Mouse (Mus musculus): ENCODE measurements around the gene Npy1r.

The Npy1r gene

DNA sequence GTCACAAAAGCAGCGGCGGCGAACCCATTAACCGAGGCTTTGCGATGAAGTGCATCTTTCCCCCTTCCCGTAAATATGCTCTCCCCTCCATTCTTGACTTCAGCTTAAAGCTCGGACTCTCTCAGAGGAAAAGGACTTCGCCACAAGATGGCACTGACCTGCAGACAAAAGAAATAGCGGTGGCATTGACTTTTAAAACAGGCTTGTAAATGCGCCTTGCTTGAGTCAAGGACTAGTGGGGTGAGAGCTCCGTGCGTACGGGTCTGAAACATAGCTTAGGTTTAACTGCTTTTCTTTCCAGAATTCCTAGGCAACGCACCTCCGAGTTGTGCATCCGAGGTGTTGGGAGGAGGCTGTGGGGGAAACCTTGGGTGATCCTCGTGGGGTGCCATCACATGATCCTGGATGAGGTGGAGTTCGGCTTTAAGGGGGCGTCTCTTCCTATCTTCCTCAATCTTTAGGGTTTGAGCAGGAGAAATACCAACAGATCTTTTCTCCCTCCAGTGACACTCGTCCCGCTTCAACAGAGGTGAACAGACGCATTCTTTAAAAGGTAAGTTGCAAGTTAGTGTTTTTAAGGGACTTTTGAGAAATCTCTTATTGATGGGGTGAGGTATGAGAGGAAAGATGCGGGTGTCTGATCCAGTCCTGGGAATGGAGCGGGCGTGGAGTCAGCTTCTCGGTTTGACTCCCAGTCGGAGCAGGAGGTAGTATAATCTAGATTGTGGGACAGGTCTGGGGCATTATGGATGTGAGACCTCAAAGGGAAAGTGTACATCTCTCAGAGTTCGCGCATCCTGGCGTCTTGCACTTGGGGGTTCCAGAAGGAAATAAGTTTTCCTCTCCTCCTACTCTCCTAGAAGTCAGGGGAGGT is at the start of gene Npy1r:
Npy1r (plus strand) TSS at position 223 of the 874 bp plus-strand sequence.
- peak; percentile 81 for DNase-seq (ENCODE audit: low spot score)

DNA sequence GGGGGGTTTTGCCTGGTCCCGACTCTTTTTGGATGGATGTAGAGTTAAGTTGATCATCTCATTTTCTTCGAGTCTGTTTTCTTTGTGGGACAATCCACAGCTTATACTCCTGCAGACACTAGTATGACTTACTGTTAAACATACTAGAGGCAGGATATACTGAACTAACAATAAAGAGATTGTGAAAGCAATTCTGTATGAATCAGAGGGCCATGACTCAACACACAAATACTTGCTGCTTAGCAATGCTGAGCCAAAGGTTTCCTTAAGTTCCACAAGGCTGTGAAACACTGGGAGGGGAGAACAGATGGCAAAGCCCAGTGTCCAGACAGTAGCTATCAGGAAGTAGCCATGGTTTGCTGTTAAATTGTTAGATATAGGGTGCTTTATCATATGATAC is 15.7 kb upstream of the Npy1r start:
- no peak for DNase-seq (ENCODE audit: low spot score)

DNA sequence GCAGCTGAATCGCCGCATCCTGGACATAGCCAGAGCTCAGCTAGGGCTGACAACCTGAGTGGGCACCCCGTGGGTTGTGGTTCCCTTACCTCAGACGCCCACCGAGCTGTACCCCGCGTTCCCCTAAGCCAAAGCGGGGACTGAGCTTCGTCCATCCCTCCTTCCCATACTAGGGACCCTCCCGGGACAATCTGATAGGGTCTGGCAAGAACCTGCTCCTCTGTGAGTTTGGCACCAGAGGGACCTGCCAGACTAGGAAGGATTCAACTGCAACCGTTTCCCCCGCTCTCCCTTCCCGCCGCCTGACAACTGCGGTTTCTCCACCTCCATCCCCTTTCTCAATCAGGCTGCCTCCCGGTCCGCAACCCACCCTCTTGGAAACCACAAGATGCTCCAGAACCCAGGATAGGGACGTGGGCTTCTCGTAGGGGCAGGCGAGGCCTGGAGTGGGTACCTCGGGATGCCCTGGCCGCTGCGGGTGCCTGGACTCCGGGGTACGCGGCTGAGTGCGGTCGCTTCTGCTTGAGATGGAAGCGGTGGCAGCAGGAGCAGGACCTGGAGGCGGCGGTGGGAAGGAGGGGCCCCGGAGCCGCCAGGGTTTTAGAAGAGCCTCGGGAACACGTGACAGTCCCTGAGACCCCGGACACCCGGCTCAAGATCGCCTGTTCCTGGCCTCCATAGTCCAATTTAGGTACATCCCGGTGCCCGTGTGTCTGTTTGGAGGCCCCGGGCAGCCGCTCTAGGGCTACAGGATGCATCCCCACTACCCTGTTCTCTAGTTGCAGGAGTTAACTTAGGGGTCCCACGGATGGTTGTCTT is 9.3 kb upstream of the Npy1r start, which contains the start of gene Npy5r:
Npy5r (minus strand) TSS at position 618 of the 819 bp plus-strand sequence.
- DNase-seq (ENCODE audit: low spot score) = no peak

DNA sequence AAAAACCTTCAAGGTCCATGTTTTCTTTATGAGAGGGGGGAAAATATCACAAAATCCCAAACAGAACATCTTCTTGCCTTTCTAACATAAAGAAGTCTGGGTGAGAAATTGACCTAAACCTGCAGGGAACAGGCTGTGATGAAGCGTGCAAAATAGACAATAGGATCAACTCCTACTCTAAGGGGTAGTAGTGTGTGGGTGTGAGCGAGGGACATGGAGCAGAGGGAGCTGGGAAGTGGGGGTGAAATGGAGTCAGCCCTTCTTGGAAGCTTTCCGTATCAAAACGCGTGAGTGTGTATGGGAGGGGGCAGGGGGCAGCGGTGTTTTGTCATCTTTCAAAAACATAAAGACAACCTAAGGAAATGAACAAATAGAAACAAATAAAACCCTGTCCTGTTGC is 8.6 kb upstream of the Npy1r start:
- DNase-seq (ENCODE audit: low spot score) = no peak

DNA sequence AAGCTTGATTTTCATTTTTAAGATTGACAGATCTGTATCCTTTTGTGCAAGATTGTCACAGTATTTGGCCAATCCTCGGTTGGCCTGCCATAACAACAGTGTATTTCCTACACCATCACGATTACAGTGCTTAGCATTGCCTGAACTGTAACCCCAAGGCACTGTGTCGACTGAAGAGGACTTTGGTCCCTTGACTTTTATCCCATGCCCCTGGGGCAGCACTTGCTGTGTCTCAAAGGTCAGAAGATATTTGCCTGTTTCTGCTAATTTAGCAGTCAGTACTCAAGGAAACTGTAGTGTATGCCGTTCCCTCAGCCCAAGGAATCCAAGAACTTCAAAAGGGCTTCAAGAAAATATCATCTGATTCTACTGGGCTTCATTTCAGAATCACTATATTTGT is 8.2 kb upstream of the Npy1r start:
- DNase-seq (ENCODE audit: low spot score) = no peak

DNA sequence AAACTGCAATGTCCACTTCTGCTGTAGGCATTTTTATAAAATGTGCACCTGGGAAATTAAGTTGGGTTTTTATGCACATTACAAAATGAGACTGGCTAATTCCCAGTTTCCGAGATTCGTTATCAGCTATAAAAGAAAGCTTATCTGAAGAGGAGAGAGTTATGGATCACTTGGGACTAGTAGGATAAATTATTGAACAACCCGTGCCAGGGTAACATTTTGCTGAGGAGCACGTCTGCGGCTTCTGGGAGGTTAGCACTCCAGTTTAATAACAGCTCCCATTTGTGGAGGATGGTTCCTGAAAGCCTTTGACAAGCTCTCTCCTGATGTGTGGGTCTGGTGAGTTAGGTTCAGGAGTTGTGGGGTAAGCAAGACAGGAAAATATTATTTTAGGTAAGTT is 6.6 kb upstream of the Npy1r start:
- DNase-seq (ENCODE audit: low spot score) = no peak

DNA sequence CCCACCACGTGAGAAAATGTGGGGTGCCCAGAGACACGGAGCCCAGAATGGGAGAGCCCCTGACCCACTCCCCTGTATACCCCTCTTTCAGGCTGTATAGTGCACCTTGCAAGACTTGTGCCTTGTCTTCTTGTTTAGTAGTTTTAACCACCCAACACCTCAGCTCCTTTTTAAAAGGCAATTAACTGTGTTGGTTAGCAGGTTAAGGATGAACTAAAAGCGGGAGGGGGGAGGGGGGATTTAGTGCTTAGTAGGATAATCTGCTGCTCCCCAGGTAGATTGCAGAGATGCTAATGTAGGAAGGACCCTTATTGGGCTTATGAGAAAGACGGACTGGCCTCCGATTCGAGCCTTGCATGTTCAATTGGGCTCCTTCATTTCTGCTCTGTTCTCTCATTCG is 1.0 kb downstream of the Npy1r start:
- no peak for DNase-seq (ENCODE audit: low spot score)

DNA sequence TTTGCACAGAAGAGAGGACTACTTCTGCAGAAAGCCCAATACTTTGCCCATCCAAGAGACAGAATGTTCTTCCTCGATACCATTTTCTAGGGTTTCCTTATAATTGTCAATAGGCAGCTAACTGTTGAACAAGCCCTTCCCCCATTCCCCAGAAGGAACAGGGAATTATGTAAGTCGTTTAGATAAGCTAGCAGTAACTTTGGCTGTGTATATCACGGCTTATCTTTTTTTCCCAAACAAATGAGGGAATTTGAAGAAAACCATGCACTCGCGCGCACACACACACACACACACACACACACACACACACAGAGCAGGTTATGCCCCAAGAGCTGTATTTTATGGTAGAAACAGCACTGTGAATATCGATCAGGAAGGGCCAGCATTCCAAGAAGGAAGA is 1.8 kb downstream of the Npy1r start:
- no peak for DNase-seq (ENCODE audit: low spot score)

DNA sequence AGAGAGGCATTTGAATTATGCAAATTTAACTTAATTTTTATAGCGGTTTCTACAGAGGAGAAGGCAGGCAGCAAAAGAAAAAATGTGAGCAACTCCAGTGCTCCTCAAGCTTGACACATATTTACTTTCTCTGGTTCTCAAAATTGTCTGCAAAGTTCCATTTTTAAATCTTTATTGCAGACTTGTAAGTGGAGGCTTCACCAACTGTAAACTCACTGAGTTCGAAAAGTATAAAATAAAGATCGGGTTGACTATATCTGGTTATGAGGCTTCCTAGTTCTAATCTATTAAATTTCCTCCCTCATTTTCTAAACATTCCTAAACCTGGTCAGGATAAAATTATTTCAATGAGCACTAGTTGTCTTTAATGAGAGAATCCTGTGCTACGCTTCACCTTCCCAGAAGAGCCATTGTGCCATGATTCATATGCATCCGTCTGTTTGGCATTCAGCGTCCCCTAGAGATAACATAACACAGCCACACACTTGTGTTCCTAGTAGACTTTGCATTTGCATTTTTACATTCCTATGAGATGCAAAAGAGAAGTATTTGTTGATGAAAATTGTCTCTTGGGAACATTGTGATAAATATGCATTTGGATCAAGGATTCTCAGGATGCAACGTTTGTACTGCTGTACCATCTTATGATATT is 17.5 kb downstream of the Npy1r start:
- no peak for DNase-seq (ENCODE audit: low spot score)

DNA sequence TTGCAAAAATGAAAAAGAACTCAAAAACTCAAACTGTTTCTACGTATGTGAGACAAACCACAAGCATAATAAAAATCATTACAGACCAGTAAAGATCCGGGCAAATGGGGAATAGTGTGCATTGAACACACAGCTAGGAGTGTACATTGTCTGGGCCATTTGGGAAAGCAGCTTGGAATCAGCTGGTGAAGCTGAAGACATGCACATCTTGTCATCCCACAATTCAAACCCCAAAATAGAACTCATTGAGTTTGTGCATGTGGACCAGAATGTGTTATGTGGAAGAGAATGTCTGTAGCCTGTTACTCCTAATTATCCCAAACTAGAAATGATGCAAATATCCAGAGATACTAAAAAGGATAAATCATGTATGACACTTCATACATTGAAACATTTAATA is 25.8 kb downstream of the Npy1r start:
- DNase-seq (ENCODE audit: low spot score) = no peak

DNA sequence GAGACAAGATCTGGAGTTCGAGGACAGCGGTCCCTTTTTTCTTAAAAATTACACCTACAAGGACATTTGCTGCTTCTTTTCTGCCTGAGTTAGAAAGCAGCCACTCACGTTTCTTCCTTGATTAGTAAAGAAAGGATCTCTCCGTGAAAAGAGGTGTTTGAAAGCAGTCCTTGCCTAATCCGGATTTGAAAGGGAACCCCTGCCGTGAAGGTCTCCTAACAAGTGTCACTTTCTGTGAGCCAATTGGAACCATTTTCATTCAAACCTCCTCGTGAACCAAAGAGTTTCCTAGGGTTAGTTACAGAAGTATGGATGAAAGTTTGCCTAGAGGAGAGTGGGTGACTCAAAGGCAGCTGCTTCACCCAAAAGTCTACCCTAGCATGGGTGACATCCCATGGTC is 32.5 kb downstream of the Npy1r start:
- no peak for DNase-seq (ENCODE audit: low spot score)

DNA sequence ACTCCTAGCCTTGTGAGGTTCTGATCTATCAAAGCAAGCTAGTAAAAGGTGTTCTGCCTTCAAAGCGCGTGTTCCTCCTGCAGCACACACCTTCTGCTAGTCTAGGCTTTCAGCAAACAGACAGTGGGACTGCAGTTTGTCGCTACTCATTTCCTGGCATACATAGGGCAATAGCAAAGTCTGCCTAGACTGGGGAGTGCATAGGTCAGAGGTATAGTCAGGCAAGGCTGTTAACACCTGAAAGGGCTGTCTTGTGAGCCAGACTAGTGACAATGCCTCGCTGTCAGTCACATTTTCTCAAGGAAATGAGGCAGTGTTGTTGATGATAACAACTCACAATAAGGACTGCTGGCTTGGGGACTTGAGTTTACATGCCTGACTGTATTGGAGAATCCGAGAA is 35.0 kb downstream of the Npy1r start:
- DNase-seq (ENCODE audit: low spot score) = no peak

DNA sequence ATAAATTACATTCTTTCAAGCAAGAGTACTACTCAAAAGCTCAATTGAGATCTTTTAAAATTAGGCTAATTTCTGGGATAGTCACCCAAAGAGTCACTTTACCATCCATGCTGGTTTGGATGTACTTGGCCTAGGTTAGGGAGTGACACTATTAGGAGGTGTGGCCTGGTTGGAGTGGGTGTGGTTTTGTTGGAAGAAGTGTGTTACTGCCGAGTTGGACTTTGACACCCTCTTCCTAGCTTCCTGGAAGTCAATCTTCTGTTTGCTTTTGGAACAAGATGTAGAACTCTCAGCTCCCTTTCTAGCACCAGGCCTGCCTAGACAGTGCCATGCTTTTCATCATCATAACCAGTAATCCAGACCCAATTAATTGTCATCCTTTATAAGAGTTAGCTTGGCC is 45.4 kb downstream of the Npy1r start:
- no peak for DNase-seq (ENCODE audit: low spot score)

DNA sequence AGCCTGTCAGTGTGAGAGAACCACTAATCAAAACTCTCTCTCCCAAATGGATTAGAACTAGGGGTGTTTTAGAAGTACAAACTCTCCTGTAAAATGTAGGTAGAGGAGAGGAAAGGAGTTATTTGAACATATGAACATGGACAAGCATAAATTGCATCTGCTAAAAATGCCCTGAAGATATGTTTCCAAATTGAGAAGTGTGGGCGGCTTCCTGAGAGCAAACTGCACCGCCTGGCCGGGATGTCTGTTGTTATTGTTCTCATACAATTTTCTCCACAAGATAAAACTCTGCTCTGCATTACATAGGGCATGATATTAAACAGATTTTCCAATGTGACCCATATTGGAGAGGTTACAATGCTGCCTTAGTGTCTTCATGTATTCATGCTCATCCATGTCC is 48.6 kb downstream of the Npy1r start:
- no peak for DNase-seq (ENCODE audit: low spot score)

DNA sequence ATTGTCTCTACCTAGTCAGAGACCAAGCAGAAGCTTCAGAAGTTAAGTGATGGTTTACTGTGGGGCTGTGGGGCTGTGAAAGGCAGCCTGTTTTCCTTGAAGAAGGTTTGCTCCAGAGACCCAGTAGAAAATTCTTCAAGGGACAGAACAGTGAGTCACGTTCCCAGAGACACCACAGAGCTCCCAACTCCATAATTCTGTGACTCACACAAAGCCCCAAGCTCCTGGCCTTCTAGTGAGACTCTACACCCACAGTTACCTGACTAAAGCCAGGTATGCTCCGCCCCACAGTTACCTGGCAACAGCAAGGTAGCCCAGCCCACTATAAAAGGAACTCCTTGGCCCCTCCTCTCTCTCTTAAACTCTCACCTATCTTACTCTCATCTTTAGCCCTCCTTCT is 54.6 kb downstream of the Npy1r start:
- no peak for DNase-seq (ENCODE audit: low spot score)

DNA sequence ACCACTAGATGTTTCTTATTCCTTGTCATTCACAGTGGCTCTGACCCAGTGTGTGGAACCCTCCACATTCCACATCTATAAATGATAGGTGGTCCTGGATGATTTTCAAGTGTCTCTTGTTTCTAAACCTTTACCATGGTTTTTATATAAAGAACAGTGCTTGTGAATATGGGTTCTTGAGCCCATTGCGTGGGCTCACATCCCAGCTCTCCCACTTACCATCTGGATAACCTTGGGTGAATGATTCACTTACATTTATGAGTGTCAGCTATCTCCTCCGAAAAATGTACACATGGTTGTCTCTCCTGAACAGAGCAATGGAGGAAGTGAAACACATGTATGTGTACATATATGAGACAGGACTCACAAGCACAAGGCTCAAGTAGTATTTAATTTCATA is 59.2 kb downstream of the Npy1r start:
- DNase-seq (ENCODE audit: low spot score) = no peak

All from adipocyte (in vitro differentiated cells).